Mouse (Mus musculus): ENCODE data around the gene Vsnl1.

Vsnl1 gene

DNA sequence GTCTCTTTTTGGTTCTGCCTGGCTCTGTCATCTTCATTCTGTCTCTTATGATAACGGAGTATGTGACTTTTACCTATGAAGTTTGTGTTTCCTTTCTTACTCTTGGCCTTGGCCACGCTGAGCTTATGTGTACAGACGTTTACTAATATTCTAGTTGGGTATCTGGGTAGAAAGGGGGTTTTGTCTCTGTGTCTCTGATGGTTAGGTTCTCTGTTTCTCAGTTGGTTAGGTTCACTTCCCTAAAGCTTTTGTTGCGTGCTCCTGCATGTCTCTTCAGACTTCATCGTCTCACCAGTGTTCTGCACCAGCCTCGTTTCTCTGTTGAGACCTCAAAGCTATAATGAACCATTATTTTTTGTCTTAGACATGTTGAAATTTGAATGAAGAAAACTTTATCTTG is 159.2 kb downstream of the Vsnl1 start:
- DNase-seq (ENCODE audit: low spot score in 2 of 2), result no peak

DNA sequence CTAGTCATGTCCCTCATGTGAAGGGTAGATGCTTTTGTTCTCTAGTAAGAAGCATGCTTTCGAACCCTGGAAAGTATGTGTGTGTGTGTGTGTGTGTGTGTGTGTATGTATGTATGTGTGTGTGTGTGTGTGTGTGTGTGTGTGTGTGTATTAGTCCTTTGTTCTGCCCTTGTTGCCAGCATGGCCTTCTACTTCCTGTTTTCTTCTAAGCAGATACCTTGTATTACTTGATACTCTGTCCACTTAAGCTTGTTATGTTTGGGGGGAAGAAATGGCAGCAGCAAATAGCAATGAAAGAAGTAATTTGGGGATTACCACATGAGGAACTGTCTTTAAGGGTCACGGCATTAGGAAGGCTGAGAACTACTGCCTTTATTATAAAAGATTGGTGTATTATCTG is 159.8 kb downstream of the Vsnl1 start:
- no peak for DNase-seq (ENCODE audit: low spot score in 2 of 2)
